Comparison of ENCODE assay signal across 8 mouse cellular contexts in the genomic region with DNA sequence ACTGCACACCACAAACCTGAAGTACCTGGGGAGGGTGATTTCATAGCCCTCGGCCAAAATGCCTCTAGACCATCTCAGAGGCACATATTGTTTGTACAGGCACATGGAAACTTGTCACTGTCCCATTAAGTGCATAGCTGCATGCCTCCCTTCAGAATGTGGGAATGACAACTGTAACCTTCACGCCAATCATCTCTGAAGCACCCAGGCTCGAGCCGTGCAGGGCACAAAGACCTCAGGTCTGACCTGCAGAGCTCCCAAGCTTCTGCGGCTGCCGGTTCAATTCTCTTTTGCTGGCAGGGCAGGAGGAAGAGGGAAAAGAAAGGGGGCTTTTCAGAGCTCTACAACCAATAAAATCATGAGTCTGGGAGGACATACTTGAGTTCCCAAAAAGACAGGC. TPM values are rescaled to one million over a fixed set of nuclear protein-coding genes. Genes with fewer than 3 reads are reported as not detected.
A peak's percentile ranks its signal among the peaks of the same experiment; 100 is the strongest.
DNase-seq lines count a peak whose midpoint lies in the region; ATAC-seq lines count a peak whose summit lies in the region.

No protein-coding gene starts in this region.

- H3K4me1 ChIP-seq in heart, embryonic 12.5 days (replicated peaks): peaks cover 9% of the 10 kb centered on the region; the same call in 1 of the 2 replicates
- H3K4me1 ChIP-seq in hindbrain, embryonic 13.5 days (replicated peaks): peaks cover 9% of the 10 kb centered on the region
- H3K4me1 ChIP-seq in midbrain, embryonic 10.5 days: peaks cover 23% of the 10 kb centered on the region

- peak overlapping the region; percentile 67 for H3K4me3 ChIP-seq in heart, embryonic 12.5 days
- peak overlapping the region; percentile 51 for H3K4me3 ChIP-seq in hindbrain, embryonic 13.5 days
- peak overlapping the region; percentile 62 for H3K4me3 ChIP-seq in midbrain, embryonic 10.5 days

- no peak overlapping the region for H3K27ac ChIP-seq in heart, embryonic 12.5 days (ENCODE audit: poor library complexity, severe bottlenecking)
- no peak overlapping the region for H3K27ac ChIP-seq in hindbrain, embryonic 13.5 days
- no peak overlapping the region for H3K27ac ChIP-seq in midbrain, embryonic 10.5 days (replicated peaks)

- WGBS in heart, embryonic 12.5 days: 21% methylated on average over 6 of the region's 6 CpGs
- WGBS in hindbrain, embryonic 13.5 days: 21% methylated on average over 6 of the region's 6 CpGs
- 34% methylated on average over 6 of the region's 6 CpGs for WGBS in midbrain, embryonic 10.5 days

- intact Hi-C loops in heart, postnatal 10 days (cut with DNase I): loop anchor here (5.0 kb wide), 1 partner anchor 210 kb away; no protein-coding TSS in a partner anchor

- H3K9ac ChIP-seq in heart, embryonic 12.5 days: peak overlapping the region; percentile 80
- no peak overlapping the region for H3K9ac ChIP-seq in hindbrain, embryonic 13.5 days

- H3K27me3 ChIP-seq in heart, embryonic 12.5 days (replicated peaks): no peaks in the 10 kb centered on the region; the same call in 1 of the 2 replicates
- peaks cover 21% of the 10 kb centered on the region for H3K27me3 ChIP-seq in hindbrain, embryonic 13.5 days
- peaks cover 54% of the 10 kb centered on the region for H3K27me3 ChIP-seq in midbrain, embryonic 10.5 days (ENCODE audit: low read depth, poor library complexity, severe bottlenecking)

- H3K9me3 ChIP-seq in heart, embryonic 12.5 days (replicated peaks): no peaks in the 10 kb centered on the region
- no peaks in the 10 kb centered on the region for H3K9me3 ChIP-seq in hindbrain, embryonic 13.5 days
- H3K9me3 ChIP-seq in midbrain, embryonic 10.5 days (replicated peaks): no peaks in the 10 kb centered on the region; the same call in 1 of the 2 replicates

- DNase-seq in heart, postnatal 10 days: no peak
- DNase-seq in Muller cell, postnatal 12 days (ENCODE audit: inconsistent ontology term): peak; percentile 43
- DNase-seq in midbrain, embryonic 10.5 days (ENCODE audit: low spot score): no peak
- DNase-seq in left cerebral cortex, adult 18-20 months (ENCODE audit: low spot score in 2 of 2): no peak
- no peak for DNase-seq in testis, postnatal 14 days (ENCODE audit: low spot score)
- no peak for DNase-seq in thymus, postnatal 25 days

- no peaks in the 10 kb centered on the region for H3K36me3 ChIP-seq in heart, embryonic 12.5 days
- no peaks in the 10 kb centered on the region for H3K36me3 ChIP-seq in hindbrain, embryonic 13.5 days
- H3K36me3 ChIP-seq in midbrain, embryonic 10.5 days: no peaks in the 10 kb centered on the region

- no peak for ATAC-seq in heart, embryonic 12.5 days (ENCODE audit: insufficient number of reproducible peaks, low FRiP score)
- ATAC-seq in hindbrain, embryonic 13.5 days (ENCODE audit: low FRiP score): no peak

- peak overlapping the region; percentile 67 for H3K4me2 ChIP-seq in heart, embryonic 12.5 days
- H3K4me2 ChIP-seq in hindbrain, embryonic 13.5 days: peak overlapping the region; percentile 73

RNA-seq across cellular contexts. Expression of a gene that starts 2.3 kb away (rescaled TPM):
- polyA plus RNA-seq in heart, embryonic 12.5 days (2016; fragmentation: Nextera tagmentation; extraction: Ambion mirVana): 56.8 and 59.2 TPM in 2 replicates
- 10 to 100 TPM; 51.6 to 55.4 TPM for total RNA-seq in heart, postnatal 10 days (2021)
- polyA plus RNA-seq in hindbrain, embryonic 13.5 days (2015; fragmentation: Nextera tagmentation; extraction: Ambion mirVana): 10.3 and 11.8 TPM in 2 replicates
- polyA plus RNA-seq in midbrain, embryonic 10.5 days (2016; fragmentation: Nextera tagmentation; extraction: Ambion mirVana): 26.3 and 27.1 TPM in 2 replicates
- total RNA-seq in left cerebral cortex, adult 18-20 months (2021): 10 to 100 TPM; 20.1 to 23.2 TPM
